Mouse (Mus musculus) brain, embryonic 14.5 days (tissue): Measurements from ENCODE around the gene Ttc23.

ENCODE experiments used
- CTCF ChIP-seq: fragments of 200-500 bp; IDR thresholded peaks from 2 replicates; pipeline ENCODE4 v1.5.1; 2012; ENCODE audit warnings: inconsistent platforms, mild to moderate bottlenecking, moderate library complexity, borderline replicate concordance; ENCODE audit not compliant: insufficient read depth, insufficient read length; ENCODE audit errors: extremely low read depth
- POLR2A ChIP-seq: fragments of 200-500 bp; IDR thresholded peaks from 2 replicates; pipeline ENCODE4 v1.6.1; 2012; ENCODE audit warnings: mild to moderate bottlenecking, inconsistent platforms, borderline replicate concordance; ENCODE audit not compliant: poor library complexity, insufficient read depth, insufficient read length, severe bottlenecking; ENCODE audit errors: extremely low read depth

GRCm38 (mm10) chr7:67800547-67800946 is 153.3 kb downstream of the Ttc23 start:
- TF ChIP-seq CTCF: no peak
- no peak for TF ChIP-seq POLR2A
